Mouse (Mus musculus) olfactory bulb, adult 2 months (tissue): ENCODE data around the gene Gm28635.

Source experiments
- CTCF ChIP-seq: fragments of 200-500 bp; IDR thresholded peaks from 2 replicates; pipeline ENCODE4 v1.5.1; 2012; ENCODE audit warnings: low read depth, mild to moderate bottlenecking, low read length, moderate library complexity; ENCODE audit not compliant: insufficient read depth
- POLR2A ChIP-seq: fragments of 200-500 bp; IDR thresholded peaks from 2 replicates; pipeline ENCODE4 v1.6.1; 2012; ENCODE audit warnings: mild to moderate bottlenecking, low read depth, low read length, moderate library complexity; ENCODE audit not compliant: insufficient read depth

DNA sequence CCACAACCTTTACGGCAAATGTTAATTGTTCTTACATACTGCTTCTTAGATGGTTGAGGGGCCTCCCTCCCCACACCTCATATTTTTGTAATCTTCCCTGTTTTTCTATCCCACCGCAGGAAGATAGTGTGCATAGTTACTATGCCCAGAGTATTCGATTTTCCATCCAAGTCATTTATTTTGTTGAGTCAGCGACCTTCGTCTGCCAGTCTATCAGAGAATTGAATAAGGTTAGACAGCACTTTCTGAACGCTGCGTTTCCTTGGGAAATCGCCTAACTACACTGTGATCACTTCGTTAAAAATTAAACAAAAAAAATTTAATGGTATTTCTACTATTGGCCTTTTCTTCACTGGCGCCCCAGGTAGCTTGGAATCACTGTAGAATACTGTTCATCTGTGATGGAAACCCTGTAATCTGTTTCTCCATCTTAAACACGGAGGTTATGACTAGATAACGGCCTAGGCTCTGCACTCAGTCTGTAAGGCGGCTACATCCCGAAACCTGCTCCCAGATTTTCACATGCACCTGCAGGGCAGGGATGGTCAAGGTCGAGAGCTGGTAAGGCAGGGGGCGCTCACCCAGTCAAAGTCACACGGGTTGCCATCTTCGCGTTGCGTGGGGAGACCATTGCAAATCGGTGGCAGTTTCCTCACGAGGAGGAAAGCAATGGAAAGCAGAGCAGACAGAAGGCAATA lies 422 bp downstream of the Gm28635 start:
- no peak for TF ChIP-seq POLR2A
- TF ChIP-seq CTCF, result no peak
